Mouse (Mus musculus): ENCODE data around the gene 4933402J07Rik.

The 4933402J07Rik gene

DNA sequence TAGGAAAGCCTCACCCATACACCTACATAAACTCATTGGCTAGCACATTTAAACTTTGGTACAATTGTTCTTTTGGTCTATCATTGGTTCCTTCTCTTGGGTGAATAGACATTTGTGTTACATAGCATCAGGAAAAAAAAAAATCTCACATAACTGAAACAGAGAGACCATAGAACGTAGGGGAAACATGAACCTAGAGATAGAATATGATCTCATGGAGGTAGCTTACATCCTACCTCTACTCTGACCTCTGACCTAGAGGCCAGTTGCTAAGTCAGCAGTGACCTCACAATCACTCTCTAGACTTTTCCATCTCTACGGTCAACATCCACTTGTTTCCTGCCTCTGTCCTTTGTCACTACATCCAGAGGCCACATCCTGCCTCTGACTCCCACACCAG, at the start of gene 4933402J07Rik:
Gene 4933402J07Rik, plus strand, starts transcription at position 301 of the 400 bp plus-strand sequence.
- no peak for DNase-seq

DNA sequence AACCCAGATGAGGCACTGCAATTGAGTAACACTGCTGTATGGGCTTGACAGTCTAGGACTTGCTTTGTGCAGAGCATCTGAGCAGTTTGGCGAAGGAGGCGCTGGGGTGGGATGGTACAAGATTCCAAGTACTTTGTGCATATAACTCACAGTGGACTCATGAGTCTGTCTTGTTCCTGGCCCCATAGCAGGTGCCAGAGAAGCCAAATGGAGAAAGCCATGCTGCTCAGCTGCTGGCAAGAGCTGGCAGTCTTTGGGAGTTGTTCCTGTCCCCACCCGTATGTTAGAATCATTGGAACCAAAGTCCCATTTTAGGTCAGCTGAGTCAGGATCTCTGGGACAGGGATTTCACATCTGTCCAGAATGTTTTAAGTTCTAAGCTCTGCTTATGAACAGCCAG, 46.5 kb upstream of the 4933402J07Rik start:
- DNase-seq, result no peak

- no peak for DNase-seq
Measured at GRCm38 (mm10) chr8:87525006-87525405, 38.6 kb upstream of the 4933402J07Rik start.

DNA sequence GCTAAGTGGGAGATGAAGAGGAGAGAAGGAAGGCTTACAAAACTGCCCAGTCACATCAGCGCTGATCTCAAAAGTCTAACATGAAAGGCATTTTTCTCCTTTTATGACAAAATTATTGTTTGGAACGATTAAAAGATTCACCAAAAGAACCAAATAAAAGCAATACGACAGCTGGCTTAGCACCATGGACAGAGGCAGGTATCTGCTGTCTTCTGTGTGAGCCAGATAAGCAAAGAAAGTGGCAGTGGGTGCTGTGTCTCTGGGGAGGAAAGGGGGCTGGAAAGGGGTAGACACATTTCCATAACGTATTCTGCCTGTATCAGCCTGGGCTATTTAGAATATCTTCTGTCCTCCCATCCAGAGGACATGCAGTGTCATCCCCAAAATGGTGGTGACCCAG, 32.5 kb upstream of the 4933402J07Rik start:
- DNase-seq, result no peak

DNA sequence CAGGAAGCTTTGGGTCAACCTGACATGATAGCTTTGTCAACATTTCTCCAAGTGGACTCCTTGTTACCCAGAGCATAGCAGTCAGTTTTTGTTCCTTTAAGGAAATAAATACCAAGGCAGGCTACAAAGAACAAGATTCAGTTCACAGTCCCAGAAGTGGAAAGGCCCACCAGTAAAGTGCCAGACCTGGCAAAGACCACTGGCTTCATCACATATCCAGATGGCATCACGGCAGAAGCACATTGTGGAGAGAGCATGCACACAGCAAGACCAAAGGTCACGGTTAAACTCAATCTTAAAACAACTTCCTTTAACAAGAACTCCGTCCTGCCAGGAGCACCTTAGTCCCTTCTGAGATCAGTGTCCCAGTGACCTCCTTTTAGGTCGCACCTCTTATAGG, 30.2 kb upstream of the 4933402J07Rik start:
- DNase-seq, result no peak

DNA sequence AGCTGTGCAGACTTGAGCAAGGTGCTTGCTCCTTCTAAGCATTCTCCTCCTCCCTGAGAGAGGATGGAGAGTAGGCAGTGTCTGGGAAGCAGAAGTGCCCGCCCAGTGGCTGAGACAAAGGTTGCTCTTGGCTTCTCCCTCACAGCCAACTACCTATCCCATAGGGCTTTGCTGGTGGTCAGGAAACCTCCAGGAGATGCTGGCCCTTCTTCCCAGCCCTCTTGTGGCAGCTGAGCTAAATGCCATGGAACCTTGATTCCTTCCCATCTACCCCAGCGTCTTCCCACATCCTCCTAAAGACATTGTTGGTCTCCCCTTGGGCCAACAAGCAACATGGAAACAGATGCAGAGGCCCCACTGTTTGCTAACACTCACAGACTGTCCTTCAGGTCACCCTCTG, 28.8 kb upstream of the 4933402J07Rik start:
- peak; percentile 17 for DNase-seq

DNA sequence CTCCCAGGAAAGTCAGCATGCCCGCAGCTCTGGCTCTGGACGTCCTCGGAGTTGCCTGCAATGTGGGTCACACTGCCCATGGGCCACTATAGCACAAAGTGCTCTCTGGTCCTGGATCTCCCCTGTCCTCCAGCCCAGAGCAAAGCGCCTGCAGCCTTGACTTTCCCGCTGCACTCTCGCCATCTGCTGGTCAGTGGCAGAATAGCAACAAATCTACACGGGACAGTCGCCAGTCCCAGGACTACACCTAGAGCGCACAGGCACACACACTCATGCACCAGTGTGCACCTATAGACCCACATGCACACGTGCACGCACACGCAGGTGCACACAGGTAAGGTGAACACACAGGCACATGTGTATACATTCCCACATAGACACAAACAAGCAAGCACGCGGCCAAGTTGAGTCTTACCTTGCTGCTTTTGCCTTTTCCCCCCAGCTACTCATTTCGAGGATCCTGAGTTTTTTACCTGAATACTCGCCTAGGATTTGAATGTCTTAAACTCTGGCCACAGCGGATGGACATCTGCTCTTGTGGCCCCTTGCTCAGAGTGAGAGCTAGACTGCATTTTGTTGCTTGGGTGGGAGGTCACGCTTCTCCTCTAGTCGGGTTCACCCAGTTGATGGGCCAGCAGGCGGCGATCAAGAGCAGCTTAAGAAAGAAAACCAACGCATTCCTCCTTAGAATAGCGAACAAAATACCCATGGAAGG, 26.9 kb upstream of the 4933402J07Rik start:
- DNase-seq, result peak; percentile 82

GRCm38 (mm10) chr8:87539829-87540394, 23.7 kb upstream of the 4933402J07Rik start:
- DNase-seq, result peak; percentile 81

- no peak for DNase-seq
Measured at GRCm38 (mm10) chr8:87549881-87550280, 13.8 kb upstream of the 4933402J07Rik start.

DNA sequence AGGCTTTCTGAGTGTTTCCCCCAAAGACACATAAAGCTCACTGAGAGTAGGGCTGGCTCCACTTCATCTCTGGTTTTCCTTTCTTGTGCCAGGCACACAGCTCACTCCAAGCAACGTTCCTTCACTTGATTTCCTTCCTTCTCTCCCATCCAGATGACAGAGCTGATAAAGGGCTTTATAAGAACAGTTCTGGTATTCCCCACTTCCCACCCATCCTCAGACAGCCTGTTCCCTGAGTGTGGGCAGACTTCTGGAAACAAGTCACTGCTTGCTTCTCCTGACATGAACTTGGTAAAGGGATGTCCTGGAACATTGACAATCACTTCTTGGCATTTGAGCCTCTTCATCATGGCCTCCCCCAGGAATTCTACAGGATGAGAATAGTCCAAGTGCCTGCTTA, 10.9 kb upstream of the 4933402J07Rik start:
- DNase-seq, result no peak

DNA sequence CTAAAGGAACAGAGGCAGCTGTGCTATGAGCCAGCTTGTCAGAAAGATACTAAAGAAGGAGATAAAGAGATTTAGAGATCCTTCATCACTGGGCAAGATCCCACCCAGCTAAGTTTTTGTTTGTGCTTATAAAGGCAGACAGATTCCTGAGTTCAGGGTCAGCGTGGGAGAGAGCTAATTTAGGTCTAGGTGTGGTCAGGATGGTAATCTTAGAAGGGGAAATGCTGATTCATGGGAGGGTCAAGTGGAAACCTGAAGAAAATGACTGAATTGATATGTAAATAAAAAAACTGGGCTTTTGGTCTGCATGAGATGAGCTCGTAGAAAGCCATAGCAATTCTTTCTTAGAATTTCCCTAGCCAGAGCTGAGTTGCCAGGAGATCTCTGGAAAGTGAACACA, 2.9 kb upstream of the 4933402J07Rik start:
- no peak for DNase-seq

GRCm38 (mm10) chr8:87569203-87569602, 5.5 kb downstream of the 4933402J07Rik start:
- DNase-seq, result no peak

DNA sequence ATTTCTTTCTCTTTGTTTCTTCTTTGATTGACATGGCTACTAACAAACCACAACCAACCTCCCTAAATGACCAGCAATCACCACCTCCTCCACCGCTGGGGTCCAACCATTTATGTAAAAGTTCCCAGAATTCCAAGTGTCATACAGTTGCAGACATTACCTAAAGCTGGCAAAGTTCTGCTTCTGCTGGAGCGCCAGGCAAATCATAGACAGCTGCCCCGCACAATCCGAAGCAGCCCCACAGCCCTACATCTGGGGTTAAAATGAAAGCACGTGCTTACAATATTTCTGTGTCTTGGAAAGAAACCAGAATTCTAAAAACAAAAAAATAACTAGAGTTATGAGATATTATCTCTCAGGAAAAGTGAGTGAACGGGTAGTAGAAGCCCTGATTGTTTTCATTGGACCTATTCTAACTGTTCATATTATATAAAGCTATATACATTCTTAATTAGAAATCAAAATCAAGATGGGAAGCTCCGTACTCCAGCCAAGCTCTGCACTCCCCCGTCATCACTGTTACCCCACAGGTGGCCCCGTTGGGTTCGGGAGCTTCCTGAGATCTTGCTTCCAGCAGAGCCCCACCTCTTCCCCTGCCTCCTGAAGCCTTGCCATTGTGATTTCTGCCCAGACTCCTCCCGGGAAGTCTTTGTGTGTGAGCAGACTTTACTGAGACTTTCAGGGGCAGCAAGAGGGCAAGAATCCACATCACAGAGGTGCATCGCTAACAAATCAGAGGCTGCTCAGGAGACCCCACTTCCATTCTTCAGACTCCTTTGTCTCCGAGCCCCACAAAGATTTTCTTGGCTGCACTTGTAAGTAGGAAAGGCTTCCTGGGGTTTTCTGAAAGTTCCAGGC, 6.3 kb downstream of the 4933402J07Rik start:
- DNase-seq, result peak; percentile 14

GRCm38 (mm10) chr8:87570564-87570855, 6.9 kb downstream of the 4933402J07Rik start:
- peak; percentile 11 for DNase-seq

DNA sequence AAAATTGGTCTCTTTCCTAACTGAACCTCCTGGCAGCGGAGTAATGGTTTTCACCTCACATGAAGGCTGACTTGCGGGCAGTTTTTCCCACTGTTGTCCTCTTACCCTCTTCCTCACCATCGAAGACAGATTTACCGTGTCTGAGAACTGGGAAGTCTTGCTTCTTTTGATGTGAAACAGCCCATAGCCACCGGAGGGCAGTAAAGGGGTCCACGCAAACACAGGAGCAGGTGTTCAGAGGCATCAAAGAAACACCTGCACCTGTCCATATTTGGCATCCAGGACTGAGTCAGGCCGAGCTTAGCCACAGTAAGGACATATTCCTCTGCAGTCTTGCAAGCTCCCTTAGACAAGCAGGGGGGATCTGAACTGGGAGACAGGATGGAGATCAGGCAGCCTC, 7.2 kb downstream of the 4933402J07Rik start:
- DNase-seq, result peak; percentile 29

GRCm38 (mm10) chr8:87594272-87594671, 30.6 kb downstream of the 4933402J07Rik start:
- peak; percentile 82 for DNase-seq

DNA sequence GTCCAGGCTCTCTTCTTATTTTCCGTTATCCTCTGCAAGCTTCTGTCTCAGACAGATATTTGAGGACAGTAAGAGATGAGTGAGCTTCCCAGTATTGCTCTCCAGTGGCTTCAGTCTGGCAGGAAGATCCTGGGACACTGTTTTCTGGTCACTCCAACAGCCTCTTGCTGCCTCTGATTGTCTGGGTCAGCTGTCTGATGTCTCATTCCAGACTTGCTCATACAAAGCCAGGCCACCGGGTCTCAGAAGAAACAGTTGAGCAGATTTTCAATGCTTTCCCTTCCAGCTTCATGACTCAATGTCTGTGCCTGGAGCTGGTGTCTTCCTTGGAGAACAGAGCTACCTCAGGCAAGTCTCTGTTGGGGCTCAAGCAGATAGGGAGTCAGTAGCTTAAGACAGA, 39.1 kb downstream of the 4933402J07Rik start:
- DNase-seq, result no peak

DNA sequence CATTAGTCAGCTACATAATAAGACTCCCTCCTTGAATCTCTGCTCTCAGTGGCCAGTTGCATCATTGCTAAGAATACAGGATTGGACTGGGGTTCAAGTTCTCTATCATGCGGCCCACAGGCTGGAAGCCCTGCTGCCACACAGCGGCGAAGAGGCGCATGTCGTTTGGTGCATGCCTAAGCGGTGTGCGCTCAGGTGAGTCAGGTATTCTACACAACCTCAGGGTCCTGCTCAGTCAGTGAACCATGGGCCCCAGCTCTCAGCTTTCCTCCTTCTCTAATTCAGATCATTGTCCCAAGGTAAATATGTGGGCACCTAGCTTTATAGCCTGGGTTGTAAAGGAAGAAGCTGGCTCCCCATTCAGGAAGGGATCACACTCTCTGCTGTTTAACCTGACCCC, 45.5 kb downstream of the 4933402J07Rik start:
- no peak for DNase-seq

- no peak for DNase-seq
Measured at GRCm38 (mm10) chr8:87609651-87610192, 46.1 kb downstream of the 4933402J07Rik start.

DNA sequence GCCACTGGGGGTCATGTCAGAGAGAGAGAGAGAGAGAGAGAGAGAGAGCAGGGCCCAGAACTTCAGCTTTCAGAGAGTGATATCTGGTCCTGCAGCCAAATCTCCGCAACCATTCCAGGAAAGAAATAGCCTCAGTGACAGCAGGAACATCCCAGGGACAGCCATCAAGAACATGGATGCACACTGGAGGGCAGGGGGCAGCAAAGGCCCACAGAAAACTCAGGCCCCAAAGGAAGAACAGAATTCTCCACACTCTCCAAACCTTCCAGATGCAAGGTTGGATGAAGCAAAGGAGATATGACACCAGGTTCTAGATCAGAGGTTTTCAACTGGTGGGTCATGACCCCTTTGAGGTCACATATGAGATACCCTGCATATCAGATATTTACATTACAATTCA, 50.0 kb downstream of the 4933402J07Rik start:
- peak; percentile 23 for DNase-seq

DNA sequence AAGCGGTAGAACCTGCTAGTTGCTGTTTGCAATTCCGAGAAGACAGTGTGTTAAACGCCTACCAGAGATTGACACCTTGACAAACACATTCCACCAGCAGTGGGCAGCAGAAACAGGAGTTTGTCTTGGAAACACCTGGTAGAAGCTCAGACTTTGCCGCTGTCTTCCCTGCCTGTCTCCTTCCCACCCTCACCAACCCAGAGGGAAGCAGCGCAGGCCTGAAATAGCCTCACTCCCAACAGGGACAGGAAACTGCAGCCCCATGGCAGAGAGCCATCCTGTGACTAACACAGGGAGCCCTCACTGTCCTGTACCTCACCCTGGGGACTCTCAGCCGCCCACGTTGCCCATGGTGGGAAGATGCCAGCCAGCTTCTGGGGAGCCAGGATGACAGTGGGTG, 55.5 kb downstream of the 4933402J07Rik start:
- no peak for DNase-seq

DNA sequence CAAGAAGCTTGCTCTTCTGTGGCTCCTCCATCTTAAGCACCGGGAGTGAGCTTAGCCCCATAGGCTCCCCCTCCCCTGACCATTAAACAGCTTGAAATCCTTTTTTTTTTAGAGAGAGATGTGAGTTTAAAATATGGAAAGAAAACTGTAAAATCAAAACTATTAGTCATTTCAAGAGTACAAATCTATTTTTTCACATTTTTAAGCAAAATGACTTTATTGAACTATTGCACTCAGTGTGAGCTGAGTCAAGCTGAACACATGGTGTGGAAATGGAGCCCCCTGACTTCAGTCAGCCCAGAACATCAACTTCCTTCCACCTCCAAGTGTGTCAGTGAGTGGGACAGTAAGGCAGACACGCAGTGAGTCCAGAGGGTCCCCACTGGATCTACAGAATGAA, 55.9 kb downstream of the 4933402J07Rik start:
- no peak for DNase-seq

- DNase-seq, result no peak
Measured at GRCm38 (mm10) chr8:87620225-87620624, 56.6 kb downstream of the 4933402J07Rik start.

- DNase-seq, result no peak
Measured at GRCm38 (mm10) chr8:87621181-87621580, 57.5 kb downstream of the 4933402J07Rik start.
